Mouse (Mus musculus): ENCODE data around the gene Gse1. TPM values are rescaled to one million over a fixed set of nuclear protein-coding genes. Genes with fewer than 3 reads are reported as not detected.

Gene Gse1
- polyA plus RNA-seq, 1 experiment, result 70.4 TPM

DNA sequence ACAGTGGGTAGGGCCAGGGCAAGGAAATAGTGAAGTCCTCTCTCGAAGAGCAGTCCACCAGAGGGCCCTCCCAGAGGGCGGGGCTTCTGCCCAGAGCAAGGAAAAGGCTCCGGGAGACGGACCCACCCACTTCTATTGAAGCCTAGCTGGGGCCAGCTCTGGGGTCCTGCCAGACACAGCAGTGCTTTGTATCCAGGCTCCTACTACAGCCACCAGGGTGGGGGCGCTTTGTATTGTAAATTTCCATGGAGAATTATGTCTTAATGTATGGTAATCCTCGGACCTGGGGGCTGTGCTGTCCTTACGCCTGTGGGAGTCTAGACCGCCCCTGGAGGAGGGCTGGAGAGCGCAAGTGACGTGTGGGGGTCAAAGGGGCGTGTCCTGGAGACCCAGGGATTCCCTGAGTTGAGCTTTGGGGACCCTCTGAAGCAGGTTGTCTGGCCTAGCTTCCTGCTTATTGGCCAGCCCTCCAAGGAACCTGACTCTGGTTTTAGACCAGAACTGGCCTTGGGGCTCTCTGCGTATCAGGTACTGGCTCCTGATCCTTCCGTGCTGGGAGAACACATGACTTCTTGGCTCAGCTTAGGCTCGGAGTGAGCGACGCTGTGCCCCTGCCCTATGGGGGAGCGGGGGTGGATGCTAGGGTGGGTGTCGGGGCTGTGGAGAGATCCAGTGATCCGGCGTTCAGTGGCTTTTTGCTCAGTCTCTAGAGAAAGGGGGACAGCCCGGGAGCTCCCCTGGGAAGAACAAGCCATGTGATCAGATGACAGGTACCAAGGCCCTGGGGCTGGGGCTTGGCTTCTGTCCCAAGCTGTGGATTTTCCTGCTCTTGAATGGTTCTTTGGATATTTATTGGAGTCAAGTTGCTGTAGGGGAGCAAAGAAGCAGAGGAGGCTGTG, 281.1 kb downstream of the Gse1 start:
- no peak for TF ChIP-seq POLR2A (IDR thresholded peaks at IDR 0.05; ENCODE audit: borderline replicate concordance, extremely low read depth, insufficient read depth, insufficient read length, poor library complexity, severe bottlenecking)
- 0 out of 2 replicates have a peak, but pooled peaks have one; percentile 8 for TF ChIP-seq CTCF (IDR thresholded peaks at IDR 0.05; ENCODE audit: borderline replicate concordance, extremely low read depth, insufficient read depth, insufficient read length)
- peak; percentile 95 for DNase-seq (ENCODE audit: low read depth)

DNA sequence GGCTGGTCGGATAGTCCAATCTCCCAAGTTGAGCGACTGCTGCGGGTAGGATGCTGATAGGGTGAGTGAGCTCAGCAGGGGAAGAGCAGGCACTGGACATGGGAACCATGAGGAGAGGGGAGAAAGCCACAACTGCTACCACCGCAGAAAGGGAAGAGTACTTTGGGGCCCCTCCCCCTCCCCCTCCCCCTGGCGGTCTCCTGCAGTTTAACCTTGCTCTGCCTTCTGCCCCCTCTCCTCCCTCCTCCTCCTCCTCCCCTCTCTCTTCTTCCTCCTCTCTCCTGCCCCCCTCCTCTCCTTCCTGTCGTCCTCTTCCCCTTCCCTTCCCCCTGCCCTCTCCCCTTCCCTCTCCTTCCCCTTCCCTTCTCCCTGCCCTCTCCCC, 281.8 kb downstream of the Gse1 start:
- TF ChIP-seq CTCF (IDR thresholded peaks at IDR 0.05; ENCODE audit: borderline replicate concordance, extremely low read depth, insufficient read depth, insufficient read length) (no peak), POLR2A (IDR thresholded peaks at IDR 0.05; ENCODE audit: borderline replicate concordance, extremely low read depth, insufficient read depth, insufficient read length, poor library complexity, severe bottlenecking) (no peak)
- no peak for DNase-seq (ENCODE audit: low read depth)

DNA sequence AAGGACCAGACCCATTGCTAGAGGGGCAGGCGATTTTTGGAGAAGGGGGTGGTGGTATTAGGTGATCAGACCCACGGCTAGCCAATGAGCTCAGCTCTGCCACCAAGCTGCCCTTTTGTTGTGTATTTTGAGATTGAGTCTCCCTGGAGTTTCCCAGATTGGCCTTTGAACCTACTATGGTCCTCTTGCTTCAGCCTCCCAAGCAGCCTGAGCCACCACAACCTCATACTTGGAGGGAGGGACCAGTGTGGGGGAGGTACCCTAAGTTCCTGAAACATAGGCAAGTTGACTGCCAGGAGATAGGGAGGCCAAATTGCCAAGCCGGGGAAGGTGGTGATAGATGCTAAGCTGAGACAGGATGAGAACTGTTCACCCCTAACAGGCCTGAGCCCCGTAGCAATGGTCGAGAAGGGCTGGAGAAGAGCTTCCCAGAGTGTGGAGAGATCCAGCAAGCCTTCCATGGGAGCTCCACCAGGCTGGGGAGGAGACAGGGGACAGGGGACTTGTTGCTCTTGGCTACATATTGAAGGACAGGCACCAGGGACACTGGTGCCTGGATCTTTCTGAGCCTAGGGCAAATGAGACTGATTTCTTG, 282.7 kb downstream of the Gse1 start:
- TF ChIP-seq CTCF (IDR thresholded peaks at IDR 0.05; ENCODE audit: borderline replicate concordance, extremely low read depth, insufficient read depth, insufficient read length) (no peak), POLR2A (IDR thresholded peaks at IDR 0.05; ENCODE audit: borderline replicate concordance, extremely low read depth, insufficient read depth, insufficient read length, poor library complexity, severe bottlenecking) (no peak)
- DNase-seq (ENCODE audit: low read depth), result no peak

DNA sequence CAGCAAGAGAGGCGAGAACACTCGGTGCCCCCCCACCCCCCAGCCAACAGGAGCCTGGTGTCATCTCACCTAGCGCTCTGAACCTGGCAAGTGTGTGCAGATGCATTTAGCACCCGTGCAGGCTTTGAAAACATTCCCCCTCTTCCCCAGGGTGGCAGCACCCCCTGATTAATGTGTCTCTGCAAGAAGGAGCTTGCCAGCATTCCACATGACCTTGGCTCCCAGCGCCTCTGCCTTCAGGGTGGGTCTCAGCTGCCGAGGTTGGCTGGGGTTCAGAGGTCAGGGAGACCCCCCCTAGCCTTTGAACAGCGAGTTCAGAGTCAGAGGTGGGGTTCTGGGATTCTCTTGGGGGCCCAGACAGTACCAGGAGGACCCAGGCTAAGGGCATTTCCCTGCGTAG, 283.5 kb downstream of the Gse1 start:
- TF ChIP-seq CTCF (IDR thresholded peaks at IDR 0.05; ENCODE audit: borderline replicate concordance, extremely low read depth, insufficient read depth, insufficient read length), result no peak
- no peak for TF ChIP-seq POLR2A (IDR thresholded peaks at IDR 0.05; ENCODE audit: borderline replicate concordance, extremely low read depth, insufficient read depth, insufficient read length, poor library complexity, severe bottlenecking)

DNA sequence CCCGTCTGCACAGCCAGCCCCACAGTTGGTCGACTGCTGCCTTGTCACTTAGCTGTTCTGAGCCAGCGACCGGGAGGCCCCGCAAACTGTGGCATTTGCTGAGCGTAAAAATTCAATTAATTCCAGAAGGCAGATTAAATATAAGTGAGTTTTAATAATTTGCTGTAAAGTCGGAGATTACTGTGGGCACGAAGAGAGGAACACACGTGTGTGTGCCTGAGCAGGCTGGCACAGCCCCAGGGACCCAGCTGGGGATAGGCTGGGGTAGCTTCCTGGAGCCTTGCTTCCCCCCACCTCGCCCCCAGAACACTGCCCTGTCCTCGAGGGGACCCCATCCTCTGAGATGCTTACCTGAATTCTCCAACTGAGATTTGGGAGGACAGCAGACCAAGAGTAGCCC, 284.1 kb downstream of the Gse1 start:
- DNase-seq (ENCODE audit: low read depth), result peak; percentile 60
- TF ChIP-seq POLR2A (IDR thresholded peaks at IDR 0.05; ENCODE audit: borderline replicate concordance, extremely low read depth, insufficient read depth, insufficient read length, poor library complexity, severe bottlenecking) (no peak), CTCF (IDR thresholded peaks at IDR 0.05; ENCODE audit: borderline replicate concordance, extremely low read depth, insufficient read depth, insufficient read length) (no peak)

More for the DNA sequence above, 283.5 kb downstream of the Gse1 start:
- DNase-seq (ENCODE audit: low read depth), result peak; percentile 72

DNA sequence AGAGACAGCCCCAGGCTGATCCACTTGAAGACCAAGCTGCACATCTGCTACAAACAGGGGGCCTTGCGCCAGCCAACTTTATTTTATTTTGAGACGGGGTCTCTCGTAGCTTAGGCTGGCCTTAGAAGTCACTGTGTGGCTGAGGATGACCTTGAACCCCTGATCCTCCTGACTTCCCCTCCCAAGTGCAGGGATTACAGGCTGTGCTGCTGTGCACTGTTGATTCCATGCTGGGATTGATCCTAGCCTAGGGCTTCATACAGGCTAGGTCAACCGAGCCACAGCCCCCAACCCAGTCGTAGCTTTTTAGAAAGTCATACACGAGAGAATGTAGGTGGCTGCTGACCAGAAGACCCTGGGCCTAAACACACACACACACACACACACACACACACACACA, 284.9 kb downstream of the Gse1 start:
- DNase-seq (ENCODE audit: low read depth), result no peak
- TF ChIP-seq CTCF (IDR thresholded peaks at IDR 0.05; ENCODE audit: borderline replicate concordance, extremely low read depth, insufficient read depth, insufficient read length) (no peak), POLR2A (IDR thresholded peaks at IDR 0.05; ENCODE audit: borderline replicate concordance, extremely low read depth, insufficient read depth, insufficient read length, poor library complexity, severe bottlenecking) (no peak)

DNA sequence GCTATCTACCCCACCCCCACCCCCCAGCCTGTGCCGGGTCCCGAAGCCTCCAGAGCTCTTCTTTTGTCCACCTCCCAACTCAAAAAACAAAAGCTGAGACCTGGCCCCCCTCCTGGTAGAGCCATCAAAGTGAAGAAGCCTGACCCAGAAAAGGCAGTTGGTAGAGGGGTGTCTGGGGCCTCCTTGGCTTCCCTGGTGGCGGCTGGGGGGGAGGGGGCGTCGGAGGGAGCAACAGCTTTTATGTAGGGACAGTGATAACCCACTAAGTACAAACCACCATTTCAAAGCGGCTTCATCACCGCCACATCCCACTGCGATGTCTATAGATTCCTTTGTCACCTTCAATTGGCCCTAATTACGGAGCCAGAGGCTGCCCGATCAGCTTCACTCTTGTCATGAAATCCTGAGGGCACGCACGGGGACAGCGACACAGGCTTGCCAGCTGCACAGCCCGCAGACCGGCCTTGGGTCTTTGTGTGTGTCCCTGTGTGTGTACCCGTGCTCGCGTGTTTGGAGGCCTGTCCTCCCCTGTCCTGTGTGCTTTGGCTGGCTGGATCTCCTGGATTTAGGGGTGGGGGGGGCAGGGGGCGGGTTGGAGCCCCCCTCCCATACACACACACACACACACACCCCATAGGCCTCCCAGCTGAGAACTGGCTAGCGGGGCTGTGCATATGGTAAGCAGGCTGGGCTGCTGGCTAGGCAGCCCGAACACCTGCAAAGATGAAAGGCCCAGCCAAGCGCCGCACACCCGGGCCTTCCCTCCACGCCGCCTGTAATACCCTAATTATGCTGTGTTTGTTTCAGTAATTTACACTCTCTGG, 285.6 kb downstream of the Gse1 start:
- TF ChIP-seq POLR2A (IDR thresholded peaks at IDR 0.05; ENCODE audit: borderline replicate concordance, extremely low read depth, insufficient read depth, insufficient read length, poor library complexity, severe bottlenecking), result no peak
- no peak for TF ChIP-seq CTCF (IDR thresholded peaks at IDR 0.05; ENCODE audit: borderline replicate concordance, extremely low read depth, insufficient read depth, insufficient read length)
- peak; percentile 93 for DNase-seq (ENCODE audit: low read depth)

DNA sequence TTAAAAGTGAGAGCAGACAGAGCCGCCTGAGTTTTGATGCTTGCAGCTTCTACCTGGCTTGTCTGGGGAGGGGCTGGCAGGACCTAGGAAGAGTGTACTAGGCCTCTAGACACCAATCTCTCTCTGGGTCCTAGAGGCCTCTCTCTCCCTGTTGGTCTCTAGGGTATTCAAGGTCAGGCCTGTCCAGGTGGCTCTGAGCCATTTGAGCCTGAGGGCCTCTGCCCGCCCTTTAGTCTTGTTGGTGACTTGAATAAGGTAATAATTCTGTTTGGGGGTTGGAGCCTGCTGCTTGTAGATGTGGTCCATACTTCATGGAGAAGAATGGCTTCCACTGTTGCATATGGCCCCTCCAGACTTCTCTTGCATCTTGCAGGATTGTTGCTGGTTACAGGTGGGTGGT, 287.0 kb downstream of the Gse1 start:
- TF ChIP-seq CTCF (IDR thresholded peaks at IDR 0.05; ENCODE audit: borderline replicate concordance, extremely low read depth, insufficient read depth, insufficient read length) (no peak), POLR2A (IDR thresholded peaks at IDR 0.05; ENCODE audit: borderline replicate concordance, extremely low read depth, insufficient read depth, insufficient read length, poor library complexity, severe bottlenecking) (no peak)
- no peak for DNase-seq (ENCODE audit: low read depth)

DNA sequence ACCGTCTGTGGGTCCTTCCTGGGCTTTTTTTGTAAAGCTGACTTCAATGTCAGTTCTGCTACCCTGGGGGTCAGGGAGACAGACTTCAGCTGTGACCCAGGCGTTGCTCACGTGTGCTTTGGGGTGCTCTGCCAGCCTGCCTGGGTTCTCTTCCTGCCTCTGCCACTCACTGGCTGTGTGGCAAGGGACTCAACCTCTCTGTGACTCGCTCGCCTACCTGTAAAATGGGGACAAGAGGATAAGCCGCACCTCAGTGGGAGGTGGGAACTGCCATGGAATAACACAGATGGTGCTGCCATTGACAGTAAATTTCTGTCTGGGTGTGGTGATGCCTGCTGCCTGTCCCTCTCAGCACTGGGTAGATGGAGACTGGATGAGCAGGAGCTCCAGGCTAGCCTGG, 287.4 kb downstream of the Gse1 start:
- no peak for TF ChIP-seq CTCF (IDR thresholded peaks at IDR 0.05; ENCODE audit: borderline replicate concordance, extremely low read depth, insufficient read depth, insufficient read length)
- no peak for TF ChIP-seq POLR2A (IDR thresholded peaks at IDR 0.05; ENCODE audit: borderline replicate concordance, extremely low read depth, insufficient read depth, insufficient read length, poor library complexity, severe bottlenecking)

DNA sequence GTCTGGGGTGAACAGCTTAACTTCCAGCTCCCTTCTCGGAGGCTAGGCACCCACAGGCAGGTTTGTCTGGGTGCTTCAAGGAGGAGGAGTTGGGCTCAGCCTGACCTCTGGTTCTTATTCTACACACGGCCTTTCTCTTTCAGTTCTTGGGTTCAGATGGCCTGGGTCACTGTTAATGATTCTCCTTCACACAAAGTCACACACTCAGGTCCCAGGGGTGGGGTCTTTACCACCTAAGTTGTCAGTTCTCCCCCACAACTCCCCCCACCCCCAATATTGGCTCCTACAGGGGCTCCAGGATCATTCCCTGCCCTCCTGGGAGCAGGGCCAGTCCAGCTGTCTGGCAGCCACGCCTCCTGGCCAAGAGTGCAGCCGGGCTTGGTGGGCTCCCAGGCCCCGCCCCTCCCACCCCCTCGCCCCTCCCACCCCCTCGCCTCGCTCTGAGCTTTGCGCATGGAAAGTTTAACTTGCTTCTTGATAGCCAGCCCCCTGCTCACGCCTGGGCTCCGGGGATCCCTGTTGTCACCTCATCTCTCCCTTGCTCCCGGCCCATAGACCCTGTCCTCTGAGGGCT, 288.0 kb downstream of the Gse1 start:
- DNase-seq (ENCODE audit: low read depth), result peak; percentile 84
- no peak for TF ChIP-seq CTCF (IDR thresholded peaks at IDR 0.05; ENCODE audit: borderline replicate concordance, extremely low read depth, insufficient read depth, insufficient read length)
- TF ChIP-seq POLR2A (IDR thresholded peaks at IDR 0.05; ENCODE audit: borderline replicate concordance, extremely low read depth, insufficient read depth, insufficient read length, poor library complexity, severe bottlenecking), result no peak

More for the DNA sequence above, 287.4 kb downstream of the Gse1 start:
- no peak for DNase-seq (ENCODE audit: low read depth)

Measured in brain, embryonic 14.5 days (tissue).